Mouse (Mus musculus) layer of hippocampus, postnatal 25 days (tissue): ENCODE measurements around the gene Dennd1c. TPM values are rescaled to one million over a fixed set of nuclear protein-coding genes. Genes with fewer than 3 reads are reported as not detected.
"Not testable (repeated sequence)": the region's sequence is repeated elsewhere in the genome, so short reads cannot be mapped to it uniquely, and the experiment has no call there.

Experiments
- DNase-seq, 2 experiments: peaks; one replicate each; pipeline ENCODE4 v3.0.0; 2022; ENCODE audit warnings: mixed read lengths in 2 of 2, low spot score in 1 of 2; ENCODE audit errors: extremely low spot score in 1 of 2
- total RNA-seq, 2 experiments: library from RNA; stranded (reverse); gene quantifications; 2 replicates each; pipeline ENCODE4 v1.2.3; 2021

The Dennd1c gene
- total RNA-seq, 2 experiments from 2014 or later: 0.47 to 2.0 TPM

- DNase-seq: no peak
These were observed 22.1 kb downstream of the Dennd1c start for GRCm38 (mm10) chr17:57056246-57056645.

GRCm38 (mm10) chr17:57051679-57052078, 26.6 kb downstream of the Dennd1c start:
- not testable (repeated sequence) for DNase-seq

- no peak for DNase-seq
These were observed 29.5 kb downstream of the Dennd1c start for GRCm38 (mm10) chr17:57048816-57049215.

GRCm38 (mm10) chr17:57047406-57047805, 30.9 kb downstream of the Dennd1c start:
- DNase-seq: no peak

GRCm38 (mm10) chr17:57041554-57041953, 36.8 kb downstream of the Dennd1c start, which contains the start of gene Slc25a41:
Slc25a41 (minus strand) TSS chr17:57041654.
- DNase-seq: no peak

- DNase-seq: no peak
These were observed 39.3 kb downstream of the Dennd1c start for GRCm38 (mm10) chr17:57038978-57039377.

GRCm38 (mm10) chr17:57032854-57033253, 45.5 kb downstream of the Dennd1c start:
- DNase-seq: no peak

- DNase-seq: peak; percentile 87 to 91
These were observed 46.5 kb downstream of the Dennd1c start for GRCm38 (mm10) chr17:57031661-57032420.

- peak; percentile 40 to 45 for DNase-seq
These were observed 47.2 kb downstream of the Dennd1c start, which contains the start of gene Khsrp for GRCm38 (mm10) chr17:57030931-57031660. Khsrp (minus strand) TSS chr17:57031522.

GRCm38 (mm10) chr17:57029691-57030090, 48.6 kb downstream of the Dennd1c start:
- no peak for DNase-seq

- DNase-seq: no peak
These were observed 50.8 kb downstream of the Dennd1c start for GRCm38 (mm10) chr17:57027471-57027870.

GRCm38 (mm10) chr17:57020960-57021359, 57.4 kb downstream of the Dennd1c start:
- DNase-seq: no peak

- no peak for DNase-seq
These were observed 58.6 kb downstream of the Dennd1c start for GRCm38 (mm10) chr17:57019693-57020092.

Other genes with a start within 250 kb of the Dennd1c start
- gene Rfx2, start 247.5 kb downstream of the Dennd1c start, total RNA-seq: 1 to 10 TPM; 3.8 to 4.4 TPM
- gene Acsbg2, start 204.1 kb downstream of the Dennd1c start, total RNA-seq: not detected
- under 1 TPM; 0.10 to 0.14 TPM for gene 1700061G19Rik, start 203.0 kb downstream of the Dennd1c start, total RNA-seq
- 10 to 100 TPM; 66.7 to 79.9 TPM for gene Mllt1, start 143.1 kb downstream of the Dennd1c start, total RNA-seq
- gene Acer1, start 96.4 kb downstream of the Dennd1c start, total RNA-seq: not detected
- gene Clpp, start 88.2 kb downstream of the Dennd1c start, total RNA-seq: 10 to 100 TPM; 57.8 to 68.3 TPM
- gene Alkbh7, start 81.2 kb downstream of the Dennd1c start, total RNA-seq: 10 to 100 TPM; 22.8 to 24.1 TPM
- gene Pspn, start 78.5 kb downstream of the Dennd1c start, total RNA-seq: not detected
- gene Gtf2f1, start 67.2 kb downstream of the Dennd1c start, total RNA-seq: 10 to 100 TPM; 59.7 to 60.1 TPM
- not detected for gene Gm17949, start 67.0 kb downstream of the Dennd1c start, total RNA-seq
- gene Khsrp, start 47.0 kb downstream of the Dennd1c start, total RNA-seq: 100 to 1,000 TPM; 113 to 117 TPM
- gene Slc25a41, start 36.9 kb downstream of the Dennd1c start, total RNA-seq: under 1 TPM in 1 of 2 experiments, not detected in 1; 0.22 TPM
- gene Crb3, start 19.4 kb downstream of the Dennd1c start, total RNA-seq: under 1 TPM in 1 of 2 experiments, not detected in 1; 0.99 TPM
- 100 to 1,000 TPM; 351 to 373 TPM for gene Slc25a23, start 18.7 kb downstream of the Dennd1c start, total RNA-seq
- 100 to 1,000 TPM; 633 to 647 TPM for gene Tubb4a, start 9.3 kb upstream of the Dennd1c start, total RNA-seq
- under 1 TPM; 0.54 to 0.85 TPM for gene Tnfsf9, start 26.8 kb upstream of the Dennd1c start, total RNA-seq
- gene Cd70, start 71.3 kb upstream of the Dennd1c start, total RNA-seq: under 1 TPM in 1 of 2 experiments, not detected in 1; 0.61 TPM
- not detected for gene Tnfsf14, start 115.7 kb upstream of the Dennd1c start, total RNA-seq
- 1 to 10 TPM in 1 of 2 experiments, under 1 TPM in 1; 0.98 to 1.3 TPM for gene C3, start 149.6 kb upstream of the Dennd1c start, total RNA-seq
- gene Gpr108, start 169.9 kb upstream of the Dennd1c start, total RNA-seq: 10 to 100 TPM; 20.4 to 23.3 TPM
- 1 to 10 TPM; 5.9 to 7.4 TPM for gene Trip10, start 170.9 kb upstream of the Dennd1c start, total RNA-seq
- 1 to 10 TPM; 3.3 to 3.5 TPM for gene Vav1, start 200.6 kb upstream of the Dennd1c start, total RNA-seq